Mouse (Mus musculus): ENCODE data around the gene Epb41.
A peak's percentile ranks its signal among the peaks of the same experiment; 100 is the strongest.

Gene Epb41

DNA sequence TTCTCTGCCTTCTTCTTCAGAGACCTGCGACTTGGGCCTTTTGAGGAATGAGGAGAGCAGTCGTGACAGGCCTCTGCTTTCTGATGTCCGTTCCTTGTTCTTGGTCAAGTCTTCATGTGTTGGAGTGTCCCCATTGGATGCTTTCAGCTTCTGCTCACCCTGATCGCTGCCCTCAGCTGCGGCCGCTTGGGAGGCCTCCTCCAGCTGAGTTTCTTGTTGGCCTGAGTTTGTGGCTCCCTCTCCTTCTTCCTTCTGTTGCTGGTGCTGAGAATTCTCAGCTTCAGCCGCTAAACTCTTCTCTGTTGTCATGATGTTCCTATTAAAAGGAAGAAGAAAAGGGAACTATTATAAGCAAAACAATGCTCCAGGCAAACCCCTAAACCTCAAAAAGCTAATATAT lies 68.0 kb downstream of the Epb41 start:
- DNase-seq = no peak

DNA sequence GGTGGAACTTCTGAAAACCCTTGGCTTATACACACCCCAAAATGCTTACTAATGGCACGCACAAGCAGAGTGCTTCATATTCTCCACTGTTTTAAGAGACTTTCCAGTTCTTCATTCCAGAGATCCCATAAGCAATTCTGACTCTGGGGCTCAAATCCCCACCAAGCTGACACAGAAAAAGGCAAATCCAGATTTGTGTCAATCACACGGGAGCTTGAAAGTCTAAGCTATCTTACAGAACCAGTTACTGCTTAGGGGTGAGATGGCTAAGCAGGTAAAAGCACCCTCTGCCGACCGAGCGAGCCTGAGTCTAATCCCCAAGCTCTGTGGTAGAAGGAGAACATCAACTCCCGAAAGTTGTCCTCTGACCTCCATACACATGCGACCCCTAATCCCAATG lies 76.5 kb downstream of the Epb41 start:
- DNase-seq = no peak

DNA sequence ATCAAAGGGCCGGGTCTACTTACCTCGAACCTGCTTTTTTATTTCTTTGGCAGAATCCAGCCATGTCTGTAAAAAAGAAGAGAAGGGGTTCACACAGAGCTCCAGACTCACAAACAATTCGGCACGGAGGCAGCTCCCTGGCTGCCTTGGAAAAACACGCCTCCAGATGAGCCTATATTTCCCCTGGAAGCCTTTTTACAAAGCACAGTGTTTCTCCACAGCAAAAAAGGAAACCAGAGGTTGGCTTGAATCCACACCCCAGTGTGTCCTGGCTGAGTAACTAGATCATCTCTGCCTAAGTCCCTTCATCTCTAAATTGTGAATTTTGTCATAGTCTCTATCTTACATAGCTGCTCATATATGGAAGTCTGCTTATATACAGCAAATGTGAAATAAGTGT lies 77.6 kb downstream of the Epb41 start:
- DNase-seq = no peak

DNA sequence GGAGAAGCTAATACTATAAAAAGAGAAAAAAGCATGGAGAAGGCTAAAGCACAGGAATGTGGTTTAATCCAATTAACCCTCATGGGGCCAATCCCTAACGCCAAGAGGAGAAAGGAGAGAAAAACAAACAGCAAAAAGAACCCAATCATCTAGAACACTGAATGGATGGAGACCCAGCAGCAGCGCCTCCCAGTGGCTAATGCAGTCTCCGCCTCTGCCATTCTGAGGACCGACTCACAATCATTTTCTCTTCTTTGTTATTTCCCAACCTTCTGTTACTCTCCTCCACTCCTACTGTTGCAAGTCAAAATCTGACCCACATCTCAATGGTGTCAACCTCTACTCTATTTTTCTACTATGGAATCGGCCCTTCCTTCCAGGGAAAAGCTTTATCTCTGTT lies 78.1 kb downstream of the Epb41 start:
- DNase-seq = peak; percentile 7

DNA sequence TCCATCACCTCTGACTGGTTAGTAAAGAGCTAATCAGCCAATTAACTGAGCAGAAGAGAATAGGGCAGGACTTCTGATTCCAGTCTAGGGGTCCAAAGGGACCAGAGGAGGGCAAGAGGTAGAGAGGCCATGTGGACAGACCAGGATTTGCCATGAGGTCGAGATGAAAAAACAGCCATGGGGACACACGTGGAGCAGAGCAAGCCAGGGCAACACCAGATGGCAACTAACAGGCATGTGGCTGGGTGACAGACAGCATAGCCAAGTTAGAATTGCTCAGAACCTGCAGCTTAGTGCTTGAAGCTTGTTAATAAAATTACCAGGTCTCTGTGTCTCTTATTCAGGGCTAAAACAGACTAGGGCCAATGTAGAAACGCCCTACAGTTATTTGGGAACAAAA lies 81.3 kb downstream of the Epb41 start:
- DNase-seq = no peak

DNA sequence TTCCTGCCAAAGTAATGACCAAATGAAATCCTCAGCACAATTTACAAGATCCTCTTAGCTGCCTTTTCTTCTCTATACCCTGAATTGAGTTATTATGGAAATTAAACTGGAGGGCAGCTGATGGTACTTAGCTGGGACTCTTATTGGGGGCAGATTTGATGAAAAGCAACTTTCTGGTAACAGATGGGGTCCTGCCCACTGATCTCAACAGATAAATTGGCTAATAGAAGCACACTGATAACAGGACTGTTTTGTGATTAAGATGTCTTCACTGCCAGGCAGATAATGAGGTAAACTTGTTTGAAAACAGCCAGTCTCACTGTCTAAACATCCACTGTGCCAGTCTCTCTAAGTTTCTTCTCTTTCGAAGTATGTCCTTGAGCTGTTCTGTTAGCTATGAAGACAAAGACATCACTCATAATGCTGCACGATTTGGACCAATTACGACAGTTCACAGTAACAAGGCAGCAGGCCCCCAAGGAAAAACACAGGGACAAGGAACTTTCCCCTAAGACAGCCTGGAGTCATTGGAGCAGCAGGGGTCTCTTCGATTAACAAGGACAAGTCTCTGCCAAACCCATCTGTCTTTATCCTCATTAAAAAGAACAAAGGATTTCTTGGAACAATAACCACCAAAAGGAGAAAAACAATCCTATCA lies 92.1 kb downstream of the Epb41 start:
- no peak for DNase-seq

DNA sequence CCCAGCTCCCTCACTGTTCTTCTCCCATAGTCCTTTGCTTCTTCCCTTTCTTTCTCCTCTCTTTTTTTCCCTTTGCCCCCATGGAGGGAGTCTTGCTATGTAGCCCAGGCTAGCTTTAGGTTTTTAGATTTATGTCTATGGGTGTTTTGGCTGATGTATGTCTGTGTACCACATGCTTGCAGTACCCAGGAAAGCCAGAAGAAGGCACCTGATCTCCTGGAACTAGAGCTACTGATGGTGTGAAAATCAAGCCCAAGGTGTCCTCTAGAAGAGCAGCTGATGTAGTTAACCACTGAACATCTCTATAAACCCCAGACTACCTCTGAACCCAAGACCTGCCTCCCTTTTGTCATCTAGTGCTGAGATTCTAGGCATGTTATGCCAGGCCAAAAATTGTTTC lies 93.4 kb downstream of the Epb41 start:
- DNase-seq = no peak

DNA sequence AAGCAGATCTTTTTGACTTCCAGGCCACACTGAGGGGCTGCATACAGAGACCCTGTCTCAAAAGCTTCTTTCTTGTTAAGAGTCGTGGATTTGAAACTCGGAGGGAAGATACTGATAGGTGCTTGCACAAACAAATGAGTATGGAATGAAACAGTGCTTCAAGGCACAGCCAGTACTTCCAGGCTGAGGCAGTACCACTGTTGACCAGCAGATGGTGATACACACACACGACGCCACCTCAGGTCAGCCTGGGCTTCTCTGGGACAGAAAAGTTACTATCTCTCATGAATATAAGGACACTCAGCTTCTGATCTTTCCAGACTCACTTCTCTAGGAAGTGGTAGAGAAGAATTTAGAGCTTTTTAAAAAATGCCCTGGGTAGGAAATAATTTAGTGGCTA lies 97.9 kb downstream of the Epb41 start:
- peak; percentile 86 for DNase-seq

DNA sequence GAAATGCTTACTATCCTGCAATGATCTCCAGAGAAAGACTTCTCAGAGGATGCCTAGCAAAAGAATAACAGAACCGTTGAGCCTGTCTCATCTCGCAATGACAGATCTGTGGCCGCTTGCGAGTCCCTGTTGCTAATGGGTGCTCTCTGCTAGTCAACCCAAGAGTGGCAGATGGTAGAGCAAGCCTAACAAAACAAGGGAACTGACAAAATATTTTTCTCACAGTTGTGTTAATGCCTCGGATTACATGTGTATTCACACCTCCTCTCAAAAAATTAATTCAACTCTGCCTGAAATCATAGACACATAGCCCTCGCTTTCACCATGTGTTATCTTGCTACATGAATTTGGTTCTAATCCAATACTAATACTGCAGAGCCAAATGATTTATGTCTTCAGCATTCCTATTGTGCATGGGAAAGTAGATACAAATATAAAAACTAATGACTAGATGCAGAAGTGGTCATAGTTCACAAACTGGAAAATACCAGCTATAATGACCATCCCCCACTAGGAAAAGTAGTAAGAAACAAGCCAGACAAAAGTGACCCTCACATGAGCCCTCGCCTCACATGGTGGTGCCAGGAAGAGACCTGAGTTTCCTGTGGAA lies 104.8 kb downstream of the Epb41 start:
- no peak for DNase-seq

DNA sequence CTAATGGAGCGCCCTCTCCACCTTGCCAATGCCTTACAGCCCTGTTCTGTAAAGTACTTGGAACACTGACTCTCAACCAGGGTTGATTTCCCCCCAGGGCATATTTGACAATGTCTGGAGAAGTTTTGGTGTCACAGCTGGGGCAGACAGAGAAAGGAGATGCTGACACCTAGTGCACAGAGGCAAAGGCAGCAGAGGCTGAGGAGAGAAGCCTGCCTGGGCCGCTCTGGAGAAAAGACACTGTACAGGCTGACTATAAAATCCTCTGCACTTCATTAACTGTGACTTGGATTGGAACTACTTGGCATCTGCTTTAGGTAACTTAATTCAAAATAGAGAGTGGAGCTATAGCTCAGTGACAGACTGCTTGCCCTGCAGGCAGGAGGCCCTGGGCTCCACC lies 106.2 kb downstream of the Epb41 start:
- peak; percentile 47 for DNase-seq

DNA sequence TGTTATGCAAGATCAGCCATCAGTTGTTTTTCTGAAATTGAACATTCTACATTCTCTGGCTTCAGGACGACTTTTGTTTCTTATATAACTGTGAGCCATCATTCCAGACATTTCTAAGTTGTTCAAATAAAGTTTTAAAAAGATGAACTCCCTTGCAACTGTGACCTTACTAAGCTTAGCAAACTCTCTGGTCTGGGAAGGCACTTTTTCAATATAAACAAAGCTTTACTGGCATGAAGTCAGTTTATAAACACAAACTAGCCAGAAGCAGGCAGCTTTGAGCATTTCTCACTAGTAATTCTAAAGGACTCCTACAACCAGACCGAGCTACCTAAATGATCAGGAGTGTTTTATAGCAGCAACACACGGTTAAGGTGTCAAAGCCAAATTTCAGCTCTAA lies 118.0 kb downstream of the Epb41 start:
- DNase-seq = peak; percentile 9

DNA sequence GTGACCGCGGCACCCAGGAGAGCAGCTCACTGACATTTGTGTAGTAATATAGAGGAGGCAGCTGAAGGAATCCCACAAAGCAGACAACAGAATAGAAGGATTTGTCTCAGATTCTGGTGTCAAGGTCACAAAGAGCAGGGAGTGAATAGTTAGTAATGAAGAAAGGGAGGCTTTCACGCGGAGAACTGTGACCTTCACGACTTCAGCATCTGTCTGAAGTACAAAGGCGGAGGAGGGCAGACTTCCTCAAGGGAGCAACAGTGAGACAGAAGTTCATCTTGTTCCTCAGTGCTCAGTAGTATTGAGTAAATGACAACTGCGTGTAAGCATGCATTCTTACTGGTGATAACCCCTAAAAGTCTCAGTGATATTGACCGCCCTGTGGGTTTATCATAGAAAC lies 124.5 kb downstream of the Epb41 start:
- DNase-seq = no peak

DNA sequence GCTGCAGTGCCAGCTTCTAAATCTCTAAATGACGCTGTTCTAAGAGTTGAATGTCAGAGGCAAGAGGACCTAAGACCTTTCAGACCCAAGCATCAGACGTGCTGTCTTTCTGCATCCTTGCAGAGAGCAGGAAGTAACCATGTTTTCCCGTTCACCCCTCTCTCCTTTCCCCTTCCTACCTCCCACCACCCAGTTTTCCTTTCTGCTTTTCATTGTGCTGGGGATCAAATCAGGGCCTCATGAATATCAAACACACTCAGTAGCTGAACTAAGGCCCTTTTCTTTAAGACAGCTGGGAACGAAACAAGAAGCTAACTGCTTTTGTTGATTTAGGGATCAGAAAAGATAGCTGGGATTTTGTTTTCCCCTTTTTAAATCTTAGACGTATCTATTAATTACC lies 125.2 kb downstream of the Epb41 start:
- DNase-seq = no peak

DNA sequence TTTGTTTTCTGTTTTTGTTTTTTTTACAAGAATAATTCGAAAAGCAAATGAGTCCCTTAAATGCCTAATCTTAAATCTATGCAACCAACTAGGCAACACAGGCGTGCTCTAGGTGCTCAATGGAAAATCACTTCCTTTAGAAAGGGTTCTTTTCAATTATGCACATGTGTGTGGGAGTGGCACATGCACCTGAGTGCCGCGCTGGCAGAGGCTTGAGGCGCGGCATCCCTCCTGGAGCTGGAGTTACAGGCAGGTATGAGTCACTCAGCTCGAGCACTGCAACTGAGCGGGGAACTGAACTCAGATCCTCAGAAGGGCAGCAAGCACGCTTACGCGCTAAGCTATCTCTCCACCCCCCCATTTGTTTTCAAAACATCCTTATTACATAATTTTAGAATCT lies 127.3 kb downstream of the Epb41 start:
- no peak for DNase-seq

DNA sequence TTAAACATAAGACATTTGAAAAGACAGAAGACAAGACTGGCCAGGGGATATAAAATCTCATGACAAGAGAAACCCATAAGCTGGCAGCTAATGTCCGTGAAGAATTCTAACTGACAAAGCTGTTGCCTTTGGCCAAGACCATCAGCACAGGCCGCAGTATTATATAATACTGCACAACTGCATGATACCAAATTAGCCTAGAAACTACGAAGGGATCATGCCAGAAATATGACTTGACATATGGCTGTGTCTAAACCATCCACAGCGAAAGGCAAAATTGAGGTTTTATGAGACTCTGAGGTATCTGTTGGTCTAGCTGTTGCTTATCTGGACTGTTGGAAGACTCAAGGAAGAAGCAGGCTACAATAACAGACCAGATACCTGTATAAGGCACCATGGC lies 134.3 kb downstream of the Epb41 start:
- no peak for DNase-seq

DNA sequence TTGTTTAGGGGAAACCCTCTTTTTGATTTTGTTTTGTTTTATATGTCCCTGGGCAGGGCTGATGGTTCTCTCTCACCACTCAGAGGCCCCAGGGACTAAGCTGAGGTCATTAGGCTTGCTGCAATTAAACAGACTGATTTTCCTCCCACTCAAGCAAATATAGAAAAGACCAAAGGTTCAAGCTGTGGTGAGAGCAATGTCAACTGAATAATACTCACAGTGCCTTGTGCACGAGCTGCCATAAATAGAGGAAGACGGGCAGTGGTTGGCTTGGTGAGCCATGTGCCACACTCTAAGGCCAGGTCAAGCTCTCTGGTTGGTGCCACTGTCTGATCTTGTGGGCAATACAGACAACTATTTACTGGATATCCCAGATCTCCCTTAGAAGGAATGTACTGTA lies 135.7 kb downstream of the Epb41 start:
- DNase-seq = no peak

DNA sequence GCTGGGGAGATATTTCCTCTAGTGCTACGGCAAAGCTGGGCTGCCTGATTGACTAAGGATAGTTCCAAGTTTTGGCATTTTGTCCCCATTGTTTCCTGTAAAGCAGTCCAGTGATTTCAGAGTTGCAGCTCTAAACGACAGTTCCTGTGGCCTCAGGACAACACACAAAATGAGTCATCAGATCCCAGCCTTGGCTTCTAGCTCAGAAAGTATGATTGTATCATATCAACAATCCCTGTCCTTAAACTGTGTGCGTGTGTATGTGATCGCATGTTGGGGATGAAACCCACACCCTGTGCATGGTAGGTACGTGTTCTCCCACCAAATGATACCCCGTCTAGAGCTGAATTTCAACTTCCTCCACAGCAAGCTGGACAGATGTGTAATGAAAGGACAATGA lies 146.0 kb downstream of the Epb41 start:
- DNase-seq = no peak

DNA sequence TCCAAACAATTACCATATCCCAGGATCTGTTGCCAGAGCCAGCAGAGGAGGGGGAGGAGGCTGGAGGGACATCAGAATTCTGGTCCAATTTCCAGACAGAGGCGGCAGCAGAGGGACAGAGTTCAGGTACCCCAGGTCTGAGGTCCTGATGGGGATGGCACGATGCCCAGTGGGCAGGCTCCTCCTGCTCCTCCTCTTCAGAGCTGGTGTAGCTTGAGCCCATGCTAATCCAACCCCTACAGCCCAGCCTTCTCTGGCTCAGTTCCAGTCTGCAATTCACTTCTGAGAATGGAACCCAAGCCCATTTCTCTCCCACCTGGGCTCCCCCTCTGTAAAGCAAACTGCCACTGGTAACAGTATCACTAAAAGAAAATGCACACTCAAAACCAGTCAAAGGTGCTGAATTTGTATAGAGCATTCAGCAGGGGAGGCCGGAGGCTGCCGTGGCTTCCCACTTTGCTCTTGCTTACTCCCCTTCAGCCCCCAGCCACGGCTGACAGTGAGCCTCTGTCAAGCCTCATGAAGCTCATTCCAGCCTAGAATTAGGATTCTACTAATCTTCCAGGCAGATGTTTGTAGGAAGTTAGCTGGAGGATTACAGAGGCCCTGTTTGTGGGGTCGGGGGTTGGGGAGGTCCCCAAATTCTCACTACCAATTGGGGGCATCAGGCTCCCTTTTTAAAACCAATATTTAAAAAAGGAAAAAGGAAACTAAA lies 150.9 kb downstream of the Epb41 start:
- peak; percentile 43 for DNase-seq

DNA sequence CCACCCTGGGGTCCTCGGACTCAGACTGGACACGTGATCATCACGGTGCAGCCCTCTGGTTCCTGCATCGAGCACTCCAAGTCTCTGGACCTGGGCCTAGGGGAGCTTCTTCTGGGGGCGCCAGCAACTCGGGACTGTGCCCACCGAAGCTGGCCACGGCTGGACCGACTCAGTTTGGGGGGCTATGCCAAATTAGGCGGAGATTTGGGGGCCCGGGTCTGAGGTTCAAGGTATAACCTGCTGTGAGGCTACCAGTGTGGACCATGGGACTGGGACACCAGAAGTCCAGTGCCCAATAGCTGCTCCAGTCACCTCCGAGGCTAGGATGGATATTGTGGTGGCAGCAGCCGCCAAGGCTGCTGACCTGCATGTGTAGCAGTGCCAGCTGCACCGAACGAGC lies 152.7 kb downstream of the Epb41 start:
- no peak for DNase-seq

DNA sequence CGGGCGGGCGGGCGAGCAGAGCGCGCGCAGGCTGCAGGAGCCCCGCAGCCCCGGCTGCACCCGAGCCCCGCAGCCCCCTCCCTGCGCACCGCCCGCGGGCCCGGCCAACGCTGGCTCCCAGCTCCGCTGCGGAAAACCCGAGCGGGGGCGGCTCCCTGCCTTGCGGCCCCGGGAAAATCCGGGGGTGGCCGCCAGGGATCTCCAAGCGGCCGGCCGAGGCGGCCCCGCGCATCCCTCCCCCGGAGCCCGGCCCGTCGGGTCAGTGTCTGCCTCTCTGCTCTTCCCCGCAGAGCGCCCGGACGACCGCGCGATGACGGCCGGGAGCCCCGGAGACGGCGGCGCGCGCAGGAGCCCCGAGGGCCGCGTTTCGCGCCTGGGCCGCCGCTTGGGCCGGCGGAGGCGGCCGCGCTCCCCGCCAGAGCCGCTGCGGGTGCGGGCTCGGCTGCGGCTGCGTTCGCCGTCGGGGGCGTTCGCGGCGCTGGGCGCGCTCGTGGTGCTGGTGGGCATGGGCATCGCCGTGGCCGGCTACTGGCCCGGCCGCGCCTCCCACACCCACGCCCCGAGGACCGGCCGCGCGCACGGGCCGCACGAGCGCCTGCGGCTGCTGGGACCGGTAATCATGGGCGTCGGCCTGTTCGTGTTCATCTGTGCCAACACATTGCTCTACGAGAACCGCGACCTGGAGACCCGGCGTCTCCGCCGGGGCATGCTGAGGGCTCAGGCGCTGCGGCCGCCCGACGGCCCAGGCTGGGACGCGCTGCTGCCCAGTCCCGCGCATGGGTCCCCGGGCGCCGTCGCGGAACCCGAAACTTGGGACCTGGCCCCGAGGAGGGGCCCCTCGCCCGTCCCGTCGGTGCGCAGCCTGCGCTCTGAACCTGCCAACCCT lies 153.4 kb downstream of the Epb41 start, which contains the start of gene Tmem200b:
Gene Tmem200b, plus strand, starts transcription at position 311 of the 886 bp plus-strand sequence.
- DNase-seq = peak; percentile 43

DNA sequence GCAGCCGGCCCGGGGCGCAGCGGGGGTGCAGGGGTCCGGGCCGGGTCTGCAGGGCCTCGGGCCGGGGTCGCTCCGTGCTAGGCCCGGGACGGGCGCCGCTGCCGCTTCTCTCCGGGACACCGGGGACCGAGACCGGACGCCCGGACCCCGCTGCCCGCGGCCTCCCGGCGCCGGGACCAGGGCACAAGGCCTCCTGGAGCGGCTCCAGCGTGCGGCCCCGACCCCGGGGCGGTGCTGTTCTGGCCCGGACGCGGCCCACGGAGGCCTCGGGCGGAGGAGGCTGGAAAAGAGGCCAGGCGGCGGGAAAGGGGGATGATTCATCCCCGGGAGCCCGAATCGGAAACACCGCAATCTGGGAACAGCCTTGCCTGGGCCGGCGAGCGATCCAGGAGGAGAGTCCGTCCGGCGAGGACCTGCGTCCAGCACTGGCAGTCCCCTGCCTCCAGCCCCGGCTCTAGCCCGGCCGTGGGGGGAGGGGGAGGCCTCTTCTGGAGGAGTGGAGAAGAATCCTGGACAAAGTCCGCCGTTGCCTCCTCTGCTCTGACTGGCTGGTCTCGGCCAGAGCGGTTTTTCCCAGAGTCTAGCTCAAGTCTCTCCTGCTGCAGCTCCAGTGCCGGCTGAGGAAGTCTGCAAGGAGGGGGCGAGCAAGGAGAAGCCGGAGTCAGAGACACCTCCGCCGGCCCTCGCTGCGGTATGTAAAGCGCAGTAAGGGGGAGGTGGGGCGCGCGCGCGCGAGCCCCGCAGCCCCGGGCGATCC lies 154.3 kb downstream of the Epb41 start:
- DNase-seq = peak; percentile 81

DNA sequence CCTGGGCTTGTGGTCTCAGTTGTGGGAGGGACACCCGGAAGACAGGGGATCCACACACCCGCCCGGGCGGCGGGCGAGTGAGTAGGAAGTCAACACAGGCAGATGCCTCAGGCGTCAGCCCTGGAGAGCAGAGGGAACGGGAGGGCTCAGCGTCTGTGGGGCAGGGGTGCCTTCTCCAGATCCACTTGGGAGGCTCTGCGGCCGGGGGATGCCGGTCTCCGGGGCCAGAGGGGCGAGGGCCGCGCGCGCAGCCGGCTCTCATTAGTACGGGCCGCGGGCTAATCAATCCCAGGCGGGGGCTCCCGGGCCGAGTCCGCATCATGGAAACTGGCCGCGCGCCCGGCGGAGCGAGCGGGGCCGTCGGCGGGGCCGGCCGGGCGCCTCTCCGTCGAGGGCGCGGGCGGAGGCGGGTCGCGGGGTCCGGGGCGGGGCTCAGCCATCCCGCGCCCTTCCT lies 155.0 kb downstream of the Epb41 start:
- DNase-seq = peak; percentile 71

Data from lung, postnatal 10 days (tissue).